Mouse (Mus musculus): ENCODE results near the gene Arhgap15. TPM values are rescaled to one million over a fixed set of nuclear protein-coding genes. Genes with fewer than 3 reads are reported as not detected.

Arhgap15 gene
- polyA plus RNA-seq, 1 experiment from 2014 or later, result 0.38 TPM

GRCm38 (mm10) chr2:43755899-43756298 is 7.3 kb downstream of the Arhgap15 start:
- 84% methylated on average over 3 of the region's 3 CpGs for WGBS
- Histone ChIP-seq H3K36me3 (no peaks in the 10 kb centered on the region), H3K4me3 (no peak overlapping the region), H3K27ac (no peak overlapping the region), H3K4me1 (no peaks in the 10 kb centered on the region), H3K9me3 (no peaks in the 10 kb centered on the region), H3K27me3 (ENCODE audit: insufficient read depth, poor library complexity, severe bottlenecking) (no peaks in the 10 kb centered on the region)
- DNase-seq (ENCODE audit: low spot score), result no peak

GRCm38 (mm10) chr2:43756626-43757025 is 8.0 kb downstream of the Arhgap15 start:
- H3K4me1 ChIP-seq, result no peaks in the 10 kb centered on the region
- no peak overlapping the region for H3K27ac ChIP-seq
- H3K9me3 ChIP-seq, result no peaks in the 10 kb centered on the region
- H3K27me3 ChIP-seq (ENCODE audit: insufficient read depth, poor library complexity, severe bottlenecking), result no peaks in the 10 kb centered on the region
- H3K36me3 ChIP-seq, result no peaks in the 10 kb centered on the region
- DNase-seq (ENCODE audit: low spot score), result no peak
- H3K4me3 ChIP-seq, result no peak overlapping the region
- WGBS, result 76% methylated on average over 2 of the region's 2 CpGs

GRCm38 (mm10) chr2:43761735-43762134 is 13.1 kb downstream of the Arhgap15 start:
- no peak for DNase-seq (ENCODE audit: low spot score)
- Histone ChIP-seq H3K36me3 (no peaks in the 10 kb centered on the region), H3K27me3 (ENCODE audit: insufficient read depth, poor library complexity, severe bottlenecking) (no peaks in the 10 kb centered on the region), H3K27ac (no peak overlapping the region), H3K9me3 (no peaks in the 10 kb centered on the region), H3K4me1 (no peaks in the 10 kb centered on the region), H3K4me3 (no peak overlapping the region)
- 78% methylated on average over 3 of the region's 3 CpGs for WGBS

DNA sequence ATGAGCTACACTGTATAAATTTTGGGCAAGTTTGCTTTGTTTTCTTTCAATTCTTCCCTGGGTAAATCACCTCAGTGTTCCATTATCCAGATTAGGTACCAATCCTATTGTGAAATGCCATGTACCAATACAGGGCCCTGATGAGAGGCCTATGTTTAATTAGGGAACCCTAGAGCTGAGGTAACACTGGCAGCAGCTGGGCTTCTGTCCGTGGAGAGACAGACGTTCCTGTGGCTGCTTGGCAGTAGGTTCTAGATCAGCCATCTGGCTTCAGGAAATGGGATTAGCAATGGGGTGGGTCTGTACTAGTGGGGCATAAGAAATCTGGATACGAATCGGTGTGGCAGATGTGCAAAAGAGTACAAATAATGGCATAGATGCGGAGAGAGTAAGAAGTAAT is 14.7 kb downstream of the Arhgap15 start:
- H3K9me3 ChIP-seq, result no peaks in the 10 kb centered on the region
- H3K4me1 ChIP-seq, result no peaks in the 10 kb centered on the region
- H3K27ac ChIP-seq, result no peak overlapping the region
- no peak for DNase-seq (ENCODE audit: low spot score)
- WGBS, result 77% methylated on average over 5 of the region's 5 CpGs
- no peaks in the 10 kb centered on the region for H3K36me3 ChIP-seq
- no peak overlapping the region for H3K4me3 ChIP-seq
- H3K27me3 ChIP-seq (ENCODE audit: insufficient read depth, poor library complexity, severe bottlenecking), result no peaks in the 10 kb centered on the region

GRCm38 (mm10) chr2:43764456-43764855 is 15.8 kb downstream of the Arhgap15 start:
- DNase-seq (ENCODE audit: low spot score), result no peak
- H3K36me3 ChIP-seq, result no peaks in the 10 kb centered on the region
- H3K27ac ChIP-seq, result no peak overlapping the region
- no peaks in the 10 kb centered on the region for H3K9me3 ChIP-seq
- H3K4me3 ChIP-seq, result no peak overlapping the region
- WGBS, result 88% methylated on average over 1 of the region's 1 CpGs
- H3K27me3 ChIP-seq (ENCODE audit: insufficient read depth, poor library complexity, severe bottlenecking), result no peaks in the 10 kb centered on the region
- H3K4me1 ChIP-seq, result no peaks in the 10 kb centered on the region

DNA sequence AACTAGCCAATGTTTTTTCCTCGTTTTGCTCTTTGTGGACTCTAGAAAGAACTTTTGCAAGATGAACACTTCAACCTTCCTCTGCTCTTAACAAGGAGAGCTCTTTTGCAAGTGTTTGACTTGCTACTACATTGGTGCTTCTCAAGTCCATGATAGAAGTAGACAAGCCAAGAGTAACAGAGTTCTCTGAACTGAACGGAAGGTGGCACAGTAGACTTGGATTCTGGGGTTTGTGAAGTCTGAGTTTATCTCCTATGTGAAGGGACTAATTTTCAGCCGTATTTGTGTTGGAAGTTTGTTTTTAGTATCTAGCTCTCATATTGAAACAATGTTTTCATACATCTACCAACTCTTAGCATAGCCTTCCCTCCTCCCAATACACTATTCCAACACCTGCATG is 17.6 kb downstream of the Arhgap15 start:
- no peaks in the 10 kb centered on the region for H3K36me3 ChIP-seq
- 75% methylated on average over 3 of the region's 3 CpGs for WGBS
- no peaks in the 10 kb centered on the region for H3K9me3 ChIP-seq
- no peak overlapping the region for H3K4me3 ChIP-seq
- no peaks in the 10 kb centered on the region for H3K27me3 ChIP-seq (ENCODE audit: insufficient read depth, poor library complexity, severe bottlenecking)
- no peak for DNase-seq (ENCODE audit: low spot score)
- H3K4me1 ChIP-seq, result no peaks in the 10 kb centered on the region
- H3K27ac ChIP-seq, result no peak overlapping the region

DNA sequence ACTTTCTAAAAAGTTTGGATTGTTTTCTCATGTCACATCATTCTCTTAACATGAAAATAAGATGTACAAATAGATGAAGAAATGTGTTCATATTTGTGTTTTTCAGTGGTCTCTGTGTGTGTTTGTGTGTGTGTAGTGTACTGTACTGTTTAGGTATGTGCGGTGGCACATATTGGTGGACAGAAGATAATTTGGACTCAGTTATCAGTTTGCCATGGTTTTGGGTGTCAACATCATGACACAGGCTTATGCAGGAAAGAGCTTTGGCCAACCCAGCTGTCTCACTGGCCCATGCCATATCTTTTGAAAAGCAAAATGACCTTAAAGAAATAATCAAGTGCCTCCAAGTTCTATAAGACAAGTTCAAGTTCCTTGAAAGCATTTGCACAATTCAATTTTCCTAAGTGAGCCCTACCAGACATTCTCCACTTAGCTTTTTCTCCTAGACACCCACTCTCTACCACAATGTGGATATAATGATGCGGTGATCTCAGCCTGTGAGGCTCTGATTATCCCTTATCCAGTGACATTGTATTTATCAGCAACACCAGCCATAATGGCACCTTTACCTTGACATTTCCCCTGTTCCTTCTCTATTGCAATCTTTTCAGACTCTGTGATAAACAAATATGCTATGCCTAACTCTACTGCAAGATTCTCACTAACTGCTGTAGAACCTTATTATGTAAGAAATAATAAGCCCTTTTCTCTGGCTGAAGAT is 21.4 kb downstream of the Arhgap15 start:
- DNase-seq (ENCODE audit: low spot score), result no peak
- H3K9me3 ChIP-seq, result no peaks in the 10 kb centered on the region
- H3K36me3 ChIP-seq, result no peaks in the 10 kb centered on the region
- no peaks in the 10 kb centered on the region for H3K4me1 ChIP-seq
- H3K4me3 ChIP-seq, result no peak overlapping the region
- 86% methylated on average over 2 of the region's 2 CpGs for WGBS
- no peak overlapping the region for H3K27ac ChIP-seq
- no peaks in the 10 kb centered on the region for H3K27me3 ChIP-seq (ENCODE audit: insufficient read depth, poor library complexity, severe bottlenecking)

GRCm38 (mm10) chr2:43772640-43773039 is 24.0 kb downstream of the Arhgap15 start:
- H3K36me3 ChIP-seq, result no peaks in the 10 kb centered on the region
- 79% methylated on average over 5 of the region's 5 CpGs for WGBS
- no peak for DNase-seq (ENCODE audit: low spot score)
- no peaks in the 10 kb centered on the region for H3K4me1 ChIP-seq
- H3K27me3 ChIP-seq (ENCODE audit: insufficient read depth, poor library complexity, severe bottlenecking), result no peaks in the 10 kb centered on the region
- no peaks in the 10 kb centered on the region for H3K9me3 ChIP-seq
- H3K27ac ChIP-seq, result no peak overlapping the region
- no peak overlapping the region for H3K4me3 ChIP-seq

- H3K27me3 ChIP-seq (ENCODE audit: insufficient read depth, poor library complexity, severe bottlenecking), result no peaks in the 10 kb centered on the region
- DNase-seq (ENCODE audit: low spot score), result no peak
- H3K27ac ChIP-seq, result no peak overlapping the region
- no peaks in the 10 kb centered on the region for H3K36me3 ChIP-seq
- no peaks in the 10 kb centered on the region for H3K9me3 ChIP-seq
- no peaks in the 10 kb centered on the region for H3K4me1 ChIP-seq
- 93% methylated on average over 3 of the region's 3 CpGs for WGBS
- no peak overlapping the region for H3K4me3 ChIP-seq
Observed at GRCm38 (mm10) chr2:43782157-43782556, 33.5 kb downstream of the Arhgap15 start.

- H3K9me3 ChIP-seq, result no peaks in the 10 kb centered on the region
- no peaks in the 10 kb centered on the region for H3K36me3 ChIP-seq
- H3K27me3 ChIP-seq (ENCODE audit: insufficient read depth, poor library complexity, severe bottlenecking), result no peaks in the 10 kb centered on the region
- no peak overlapping the region for H3K27ac ChIP-seq
- H3K4me1 ChIP-seq, result no peaks in the 10 kb centered on the region
- 76% methylated on average over 7 of the region's 7 CpGs for WGBS
- no peak overlapping the region for H3K4me3 ChIP-seq
- no peak for DNase-seq (ENCODE audit: low spot score)
Observed at GRCm38 (mm10) chr2:43783759-43784735, 35.4 kb downstream of the Arhgap15 start.

DNA sequence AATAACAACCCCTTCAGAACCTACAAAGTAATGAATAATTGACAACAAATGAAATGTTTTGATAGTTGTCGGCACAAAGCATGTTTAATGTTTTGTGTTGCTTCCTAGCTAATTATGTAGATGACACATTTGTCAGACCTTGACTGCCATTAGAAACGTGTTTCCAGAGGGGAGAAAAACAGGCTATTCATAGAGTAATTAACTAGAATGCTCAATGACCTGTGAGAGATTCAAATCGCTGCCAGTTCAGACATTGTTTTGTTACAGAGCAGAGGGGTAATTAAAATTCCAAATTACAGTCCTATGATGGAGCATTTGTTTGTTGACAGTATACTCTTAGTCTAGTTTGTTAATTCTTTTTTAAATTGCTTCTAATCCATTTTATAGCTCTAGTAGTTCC is 37.5 kb downstream of the Arhgap15 start:
- WGBS, result 62% methylated on average over 3 of the region's 3 CpGs
- no peak for DNase-seq (ENCODE audit: low spot score)
- Histone ChIP-seq H3K9me3 (no peaks in the 10 kb centered on the region), H3K27ac (no peak overlapping the region), H3K27me3 (ENCODE audit: insufficient read depth, poor library complexity, severe bottlenecking) (no peaks in the 10 kb centered on the region), H3K4me3 (no peak overlapping the region), H3K36me3 (no peaks in the 10 kb centered on the region), H3K4me1 (no peaks in the 10 kb centered on the region)

- Histone ChIP-seq H3K27ac (no peak overlapping the region), H3K4me3 (no peak overlapping the region), H3K36me3 (no peaks in the 10 kb centered on the region), H3K9me3 (no peaks in the 10 kb centered on the region), H3K4me1 (no peaks in the 10 kb centered on the region), H3K27me3 (ENCODE audit: insufficient read depth, poor library complexity, severe bottlenecking) (no peaks in the 10 kb centered on the region)
- DNase-seq (ENCODE audit: low spot score), result no peak
- WGBS, result 49% methylated on average over 12 of the region's 12 CpGs
Observed at GRCm38 (mm10) chr2:43787141-43787540, 38.5 kb downstream of the Arhgap15 start.

DNA sequence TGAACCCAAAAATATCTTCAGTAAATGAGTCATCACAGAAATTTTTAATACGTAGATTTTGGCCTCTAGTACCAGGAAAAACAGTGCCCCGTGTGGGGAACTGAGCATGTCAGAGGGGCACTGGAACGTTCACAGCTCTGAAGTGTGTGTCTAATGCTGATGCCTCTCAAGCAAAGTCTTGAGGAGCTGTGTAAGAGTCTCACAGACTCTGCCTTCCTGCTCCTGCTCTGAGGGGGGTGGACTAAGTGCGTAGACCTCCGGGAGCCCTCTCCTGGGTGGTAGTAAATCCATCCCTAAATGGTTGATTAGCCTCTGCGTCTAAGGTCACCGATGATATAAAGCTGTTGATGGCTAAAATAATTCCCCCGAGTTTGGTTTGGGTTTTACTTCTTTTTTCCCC is 39.9 kb downstream of the Arhgap15 start:
- H3K4me3 ChIP-seq, result no peak overlapping the region
- no peak for DNase-seq (ENCODE audit: low spot score)
- H3K36me3 ChIP-seq, result no peaks in the 10 kb centered on the region
- H3K27ac ChIP-seq, result no peak overlapping the region
- no peaks in the 10 kb centered on the region for H3K4me1 ChIP-seq
- 72% methylated on average over 8 of the region's 8 CpGs for WGBS
- H3K27me3 ChIP-seq (ENCODE audit: insufficient read depth, poor library complexity, severe bottlenecking), result no peaks in the 10 kb centered on the region
- H3K9me3 ChIP-seq, result no peaks in the 10 kb centered on the region
